Mouse (Mus musculus): ENCODE results near the gene Fgd2. TPM values are rescaled to one million over a fixed set of nuclear protein-coding genes. Genes with fewer than 3 reads are reported as not detected.
A peak's percentile ranks its signal among the peaks of the same experiment; 100 is the strongest.

The Fgd2 gene
- polyA plus RNA-seq, 1 experiment from 2014 or later: 8.9 TPM

GRCm38 (mm10) chr17:29332186-29332685, 28.5 kb upstream of the Fgd2 start:
- 69% methylated on average over 4 of the region's 4 CpGs for WGBS (ENCODE audit: insufficient replicate concordance)
- peaks cover 45% of the 10 kb centered on the region for H3K36me3 ChIP-seq (replicated peaks; ENCODE audit: insufficient read depth, low read length)
- H3K9me3 ChIP-seq (ENCODE audit: low read length): no peaks in the 10 kb centered on the region
- DNase-seq: no peak
- ATAC-seq: no peak
- no peak overlapping the region for H3K9ac ChIP-seq (replicated peaks)
- H3K4me3 ChIP-seq (ENCODE audit: low read depth, low read length): no peak overlapping the region
- no peak overlapping the region for H3K4me2 ChIP-seq (ENCODE audit: low read depth, low read length)
- H3K27ac ChIP-seq (ENCODE audit: low read depth): no peak overlapping the region
- H3K4me1 ChIP-seq (ENCODE audit: insufficient read depth): no peaks in the 10 kb centered on the region
- no peak for TF ChIP-seq CTCF (IDR thresholded peaks at IDR 0.05; ENCODE audit: low read depth)
- no peak for TF ChIP-seq EP300 (IDR thresholded peaks at IDR 0.05; ENCODE audit: low read depth)
- no peaks in the 10 kb centered on the region for H3K27me3 ChIP-seq (ENCODE audit: insufficient read depth, low read length)

DNA sequence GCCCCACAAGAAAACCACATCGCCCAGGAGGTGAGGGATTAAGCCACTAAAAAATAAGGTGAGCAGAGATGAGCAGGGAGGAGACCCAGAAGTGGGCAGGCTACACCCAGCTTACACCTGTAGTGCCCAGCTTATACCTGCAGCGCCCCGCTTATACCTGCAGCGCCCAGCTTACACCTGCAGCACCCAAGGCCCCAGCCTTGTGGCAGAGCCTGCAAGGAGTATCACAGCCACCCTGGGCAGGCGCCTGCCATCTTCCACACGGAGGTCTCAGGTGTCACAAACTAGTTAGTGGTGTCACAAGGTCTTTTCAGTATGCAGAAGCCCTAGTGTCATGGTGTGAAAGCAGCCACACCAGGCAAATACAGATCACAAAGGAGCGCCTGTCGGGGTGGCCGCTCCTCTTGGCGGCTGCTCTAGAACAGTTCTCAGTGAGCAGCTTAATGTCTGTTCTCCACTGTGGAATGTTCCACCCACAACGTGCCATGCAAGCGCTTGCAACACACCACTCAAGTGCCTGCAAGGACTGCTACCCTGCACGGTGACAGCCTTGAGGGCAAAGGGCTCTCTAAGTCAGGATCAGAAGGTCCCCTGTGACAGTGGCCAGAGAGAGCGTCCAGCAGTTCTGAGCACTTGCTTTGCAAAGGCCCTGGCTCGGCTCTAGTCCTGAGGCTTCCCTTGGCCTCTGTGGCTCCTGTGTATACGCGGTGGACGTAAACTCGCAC, 24.3 kb upstream of the Fgd2 start:
- 84% methylated on average over 19 of the region's 19 CpGs for WGBS (ENCODE audit: insufficient replicate concordance)
- no peak overlapping the region for H3K4me2 ChIP-seq (ENCODE audit: low read depth, low read length)
- H3K27ac ChIP-seq (ENCODE audit: low read depth): no peak overlapping the region
- peaks cover 75% of the 10 kb centered on the region for H3K36me3 ChIP-seq (replicated peaks; ENCODE audit: insufficient read depth, low read length)
- DNase-seq: no peak
- no peak for ATAC-seq
- H3K4me1 ChIP-seq (ENCODE audit: insufficient read depth): no peaks in the 10 kb centered on the region
- H3K9ac ChIP-seq (replicated peaks): no peak overlapping the region
- H3K27me3 ChIP-seq (ENCODE audit: insufficient read depth, low read length): no peaks in the 10 kb centered on the region
- TF ChIP-seq CTCF (IDR thresholded peaks at IDR 0.05; ENCODE audit: low read depth) (no peak), EP300 (IDR thresholded peaks at IDR 0.05; ENCODE audit: low read depth) (no peak)
- H3K4me3 ChIP-seq (ENCODE audit: low read depth, low read length): no peak overlapping the region
- no peaks in the 10 kb centered on the region for H3K9me3 ChIP-seq (ENCODE audit: low read length)

DNA sequence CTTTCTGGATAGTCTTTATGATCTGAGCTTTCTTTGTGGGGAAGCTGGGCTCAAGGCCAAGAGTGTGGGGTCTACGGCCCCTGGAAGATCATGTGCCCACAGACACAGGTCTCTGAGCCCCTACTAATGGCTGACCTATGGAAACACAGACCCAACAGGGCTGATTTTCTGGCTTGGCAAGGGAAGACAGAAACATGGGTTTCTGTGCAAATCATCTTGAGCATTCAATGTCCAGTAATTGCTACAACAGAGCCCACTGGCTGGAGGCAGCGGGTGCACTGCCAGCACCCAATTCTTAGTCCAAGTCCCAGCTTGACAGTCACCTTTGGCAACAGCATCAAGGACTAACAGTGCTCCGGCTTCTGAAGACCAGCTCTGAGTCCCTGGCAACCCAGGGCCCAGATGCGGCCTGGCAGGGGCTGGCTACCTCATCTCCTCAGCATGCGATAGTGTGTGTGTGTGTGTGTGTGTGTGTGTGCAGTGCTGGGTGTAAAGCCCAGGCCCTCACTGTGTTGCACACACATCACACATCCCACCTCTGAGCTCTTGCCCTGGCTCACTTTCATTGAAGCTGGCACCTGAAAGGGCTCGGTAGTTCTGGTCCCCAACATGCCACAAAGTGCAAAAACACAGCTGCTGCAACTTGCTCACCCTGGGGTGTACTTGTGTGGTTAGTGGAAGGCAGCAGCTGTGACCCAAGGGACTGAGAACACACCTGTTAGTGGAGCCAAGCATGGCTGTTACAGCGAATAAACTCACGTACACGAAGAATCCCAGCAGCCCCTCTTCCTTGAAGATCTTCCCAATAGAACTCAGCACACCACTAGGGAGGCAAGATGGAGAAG, 22.5 kb upstream of the Fgd2 start:
- H3K9ac ChIP-seq (replicated peaks): no peak overlapping the region
- ATAC-seq (no peak), DNase-seq (peak; percentile 13)
- no peak overlapping the region for H3K4me3 ChIP-seq (ENCODE audit: low read depth, low read length)
- H3K9me3 ChIP-seq (ENCODE audit: low read length): no peaks in the 10 kb centered on the region
- H3K27ac ChIP-seq (ENCODE audit: low read depth): no peak overlapping the region
- TF ChIP-seq EP300 (IDR thresholded peaks at IDR 0.05; ENCODE audit: low read depth) (no peak), CTCF (IDR thresholded peaks at IDR 0.05; ENCODE audit: low read depth) (no peak)
- no peak overlapping the region for H3K4me2 ChIP-seq (ENCODE audit: low read depth, low read length)
- peaks cover 13% of the 10 kb centered on the region for H3K4me1 ChIP-seq (ENCODE audit: insufficient read depth)
- peaks cover 63% of the 10 kb centered on the region for H3K36me3 ChIP-seq (replicated peaks; ENCODE audit: insufficient read depth, low read length)
- H3K27me3 ChIP-seq (ENCODE audit: insufficient read depth, low read length): no peaks in the 10 kb centered on the region
- WGBS (ENCODE audit: insufficient replicate concordance): 90% methylated on average over 9 of the region's 9 CpGs

DNA sequence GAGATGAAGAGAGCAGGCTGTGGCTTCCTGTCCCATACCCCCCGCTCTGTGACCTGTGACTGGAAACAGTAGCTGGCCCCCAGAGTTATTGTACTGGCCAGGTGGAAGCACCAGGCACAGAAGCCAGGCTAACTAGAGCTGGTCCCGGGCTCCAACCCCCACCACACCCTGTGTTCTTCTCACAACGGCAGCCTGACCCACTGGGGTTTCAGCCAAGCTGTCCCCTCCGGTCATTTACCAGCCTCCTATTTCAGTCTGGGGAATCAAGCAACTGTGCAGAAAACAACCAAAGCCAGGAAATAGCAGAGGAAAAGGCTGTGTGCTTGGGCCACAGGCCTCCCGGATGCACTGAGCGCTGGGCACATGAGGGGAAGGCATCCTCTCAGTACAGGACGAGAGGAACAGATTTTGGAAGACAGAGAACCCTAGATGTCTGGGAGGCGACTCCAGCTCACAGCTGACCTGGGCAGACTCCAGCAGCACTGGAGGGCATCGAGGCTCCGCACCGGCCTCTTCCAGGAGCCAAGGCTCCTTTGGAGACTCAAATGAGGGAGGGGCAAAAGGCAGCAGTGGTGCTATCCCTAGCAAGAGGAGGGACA, 21.4 kb upstream of the Fgd2 start:
- H3K36me3 ChIP-seq (replicated peaks; ENCODE audit: insufficient read depth, low read length): peaks cover 59% of the 10 kb centered on the region
- no peaks in the 10 kb centered on the region for H3K27me3 ChIP-seq (ENCODE audit: insufficient read depth, low read length)
- peak overlapping the region; percentile 53 for H3K27ac ChIP-seq (ENCODE audit: low read depth)
- H3K4me3 ChIP-seq (ENCODE audit: low read depth, low read length): no peak overlapping the region
- H3K9ac ChIP-seq (replicated peaks): no peak overlapping the region
- 81% methylated on average over 11 of the region's 11 CpGs for WGBS (ENCODE audit: insufficient replicate concordance)
- peaks cover 13% of the 10 kb centered on the region for H3K4me1 ChIP-seq (ENCODE audit: insufficient read depth)
- DNase-seq (peak; percentile 20), ATAC-seq (no peak)
- no peaks in the 10 kb centered on the region for H3K9me3 ChIP-seq (ENCODE audit: low read length)
- no peak overlapping the region for H3K4me2 ChIP-seq (ENCODE audit: low read depth, low read length)
- no peak for TF ChIP-seq CTCF (IDR thresholded peaks at IDR 0.05; ENCODE audit: low read depth)
- TF ChIP-seq EP300 (IDR thresholded peaks at IDR 0.05; ENCODE audit: low read depth): no peak

DNA sequence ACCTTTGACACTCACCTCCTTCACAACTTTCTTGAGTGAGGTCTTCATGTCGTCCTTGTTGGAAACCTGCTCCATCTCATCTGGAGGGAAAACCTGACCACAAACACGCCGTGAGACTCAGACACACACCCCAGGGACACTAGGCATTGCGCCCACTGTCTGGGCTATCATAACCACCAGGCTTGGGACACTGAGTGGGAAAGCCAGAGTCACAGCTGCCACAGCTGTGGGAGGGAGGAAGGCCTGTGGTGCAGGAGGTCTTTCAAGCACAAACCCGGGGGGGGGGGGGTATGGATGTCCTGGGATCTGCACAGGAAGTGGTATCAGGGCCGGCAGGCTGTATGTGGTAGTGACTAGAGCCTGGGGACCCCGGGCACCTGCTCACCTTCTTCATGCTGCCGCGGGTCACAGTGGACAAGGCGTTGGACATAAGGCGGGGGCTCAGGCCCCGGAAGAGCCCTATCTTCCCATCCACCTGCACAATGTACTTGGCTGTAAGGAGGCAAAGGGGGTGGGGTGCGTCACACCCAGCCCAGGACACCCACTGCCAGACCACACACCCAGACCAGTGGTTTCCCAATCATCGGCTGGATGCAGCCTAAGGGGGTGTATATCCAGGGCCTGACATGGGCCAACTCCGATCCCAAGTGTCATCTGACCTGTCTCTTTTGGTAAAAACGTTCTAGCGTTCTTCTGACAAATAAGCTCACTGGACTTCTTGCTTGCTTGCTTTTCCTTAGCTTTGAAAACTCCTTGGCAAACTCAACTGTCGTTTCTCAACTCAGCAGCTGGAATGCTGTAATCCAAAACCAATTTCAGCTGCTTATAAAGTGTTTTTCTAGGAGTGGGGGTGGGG, 20.1 kb upstream of the Fgd2 start:
- Histone ChIP-seq H3K27me3 (ENCODE audit: insufficient read depth, low read length) (no peaks in the 10 kb centered on the region), H3K4me3 (ENCODE audit: low read depth, low read length) (no peak overlapping the region), H3K9me3 (ENCODE audit: low read length) (no peaks in the 10 kb centered on the region), H3K36me3 (replicated peaks; ENCODE audit: insufficient read depth, low read length) (peaks cover 53% of the 10 kb centered on the region), H3K4me1 (ENCODE audit: insufficient read depth) (peaks cover 15% of the 10 kb centered on the region), H3K4me2 (ENCODE audit: low read depth, low read length) (no peak overlapping the region), H3K27ac (ENCODE audit: low read depth) (no peak overlapping the region), H3K9ac (replicated peaks) (no peak overlapping the region)
- ATAC-seq (no peak), DNase-seq (no peak)
- TF ChIP-seq EP300 (IDR thresholded peaks at IDR 0.05; ENCODE audit: low read depth) (no peak), CTCF (IDR thresholded peaks at IDR 0.05; ENCODE audit: low read depth) (no peak)
- WGBS (ENCODE audit: insufficient replicate concordance): 75% methylated on average over 18 of the region's 18 CpGs

Data from liver, postnatal 0 days (tissue).